Mouse (Mus musculus): ENCODE measurements around the gene Gif. TPM values are rescaled to one million over a fixed set of nuclear protein-coding genes. Genes with fewer than 3 reads are reported as not detected.

Gene Gif
- not detected for total RNA-seq (2022)

DNA sequence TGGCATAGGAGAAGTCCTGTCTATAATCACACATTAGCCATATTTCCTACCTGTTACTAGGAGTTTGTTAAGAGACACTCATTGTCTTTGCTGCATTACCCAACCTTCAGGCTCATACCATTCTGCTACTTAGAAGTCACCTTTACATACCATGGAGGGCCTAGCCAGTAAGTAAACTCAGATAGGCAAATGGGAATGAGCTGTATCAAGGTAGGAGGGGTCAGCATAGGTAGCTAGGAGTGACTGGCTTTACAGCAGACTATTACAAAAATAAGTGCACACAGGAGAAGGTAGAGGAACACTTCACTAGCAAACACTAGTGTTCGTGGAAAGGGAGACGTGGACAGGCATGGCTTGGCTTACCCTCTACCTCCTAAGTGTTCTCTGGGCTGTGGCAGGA, at the start of gene Gif:
TSS of gene Gif (plus strand) at position 257 of the 400 bp plus-strand sequence.
- no peak for DNase-seq

DNA sequence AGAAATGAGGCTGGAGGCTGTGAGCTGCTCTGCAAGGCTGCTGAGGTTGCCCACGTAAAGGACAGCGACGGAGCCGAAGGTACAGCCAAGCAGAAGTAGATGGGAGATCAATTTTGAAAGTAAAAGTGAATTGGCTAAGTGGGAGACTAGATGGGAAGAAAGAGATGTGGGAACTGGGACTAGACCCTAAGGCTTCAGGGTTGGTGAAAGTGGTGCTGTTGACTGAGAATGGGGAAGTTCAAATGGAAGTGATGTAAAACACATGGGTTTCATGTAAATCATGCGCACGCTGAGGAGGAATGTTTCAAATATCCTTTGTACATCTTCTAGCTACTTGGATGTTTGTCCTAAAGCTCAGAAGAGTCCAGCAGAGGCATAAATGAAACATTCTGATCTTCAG, 49.0 kb upstream of the Gif start:
- DNase-seq: no peak

DNA sequence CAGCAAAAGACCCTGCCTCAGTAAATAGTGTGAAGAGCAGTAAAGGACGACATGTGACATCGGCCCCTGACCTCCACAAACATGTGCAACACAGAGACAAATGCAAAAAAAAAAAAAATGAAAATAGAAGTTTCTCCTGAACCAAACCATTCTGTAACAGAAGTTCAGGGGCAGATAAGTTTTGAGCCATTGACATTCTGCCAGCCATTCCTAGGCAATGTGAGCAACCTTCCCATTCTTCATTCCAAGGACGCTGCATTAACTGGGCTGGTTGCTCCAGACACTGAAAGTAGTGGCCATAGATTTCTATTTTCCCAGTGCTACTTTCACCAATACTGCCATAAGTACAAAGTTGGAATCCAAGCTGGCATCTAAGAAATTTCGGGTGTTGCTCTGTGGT, 34.9 kb upstream of the Gif start:
- DNase-seq: peak; percentile 54

DNA sequence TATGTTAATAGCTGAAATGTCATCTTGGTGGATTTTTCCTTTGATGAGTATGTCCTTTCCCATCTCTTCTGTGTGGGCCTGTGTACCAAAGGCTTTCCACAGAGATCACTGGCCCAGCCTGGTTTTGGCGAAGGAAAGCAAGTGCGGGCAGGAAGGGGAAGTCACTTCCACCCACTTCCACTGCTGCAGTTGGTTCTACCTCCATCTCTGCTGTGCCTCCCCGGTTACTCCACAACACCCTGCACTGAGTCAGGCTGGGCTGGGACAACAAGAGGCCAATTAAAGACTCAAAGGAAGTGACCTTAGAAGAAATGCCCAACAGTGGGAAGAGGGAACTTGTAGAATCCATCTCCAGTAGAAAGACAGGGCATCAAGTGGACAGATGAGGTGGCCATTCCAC, 27.3 kb upstream of the Gif start:
- no peak for DNase-seq

DNA sequence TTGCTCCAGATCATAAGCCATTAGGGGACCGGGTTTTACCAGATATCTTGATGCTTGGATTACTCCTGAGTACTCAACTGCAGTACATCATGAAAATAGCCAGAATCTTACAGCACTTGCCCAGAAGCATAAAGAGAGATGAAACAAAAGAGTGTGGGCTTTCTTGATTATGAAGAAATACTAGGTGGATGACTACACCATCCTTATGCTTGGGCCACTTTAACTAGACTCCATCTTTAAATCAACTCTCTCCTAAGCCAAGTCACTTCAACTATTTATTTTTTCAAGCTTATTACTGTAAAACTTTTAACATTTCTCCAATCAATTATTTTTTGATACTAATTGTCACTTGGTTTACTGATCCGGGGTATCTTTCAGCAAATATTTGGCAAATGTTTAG, 23.5 kb upstream of the Gif start:
- DNase-seq: no peak

DNA sequence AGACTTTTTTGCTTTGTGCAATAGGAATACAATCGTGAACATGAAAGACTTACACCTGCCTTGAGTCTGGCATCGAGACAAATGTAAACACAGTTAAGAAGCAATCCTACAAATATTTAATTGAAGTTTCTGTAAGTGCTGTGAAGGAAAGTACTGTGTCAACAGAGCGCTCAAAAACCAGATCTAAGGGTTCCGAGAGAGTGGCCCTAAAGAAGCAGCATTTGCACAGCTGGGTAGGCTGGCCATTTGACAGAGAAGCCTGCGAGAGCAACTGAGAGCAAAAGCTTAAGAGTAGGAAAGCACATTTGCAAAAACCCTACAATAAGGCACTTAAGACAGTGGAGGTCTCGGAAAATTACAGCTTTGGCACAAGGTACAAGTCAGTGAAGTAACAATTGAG, 23.1 kb upstream of the Gif start:
- DNase-seq: no peak

DNA sequence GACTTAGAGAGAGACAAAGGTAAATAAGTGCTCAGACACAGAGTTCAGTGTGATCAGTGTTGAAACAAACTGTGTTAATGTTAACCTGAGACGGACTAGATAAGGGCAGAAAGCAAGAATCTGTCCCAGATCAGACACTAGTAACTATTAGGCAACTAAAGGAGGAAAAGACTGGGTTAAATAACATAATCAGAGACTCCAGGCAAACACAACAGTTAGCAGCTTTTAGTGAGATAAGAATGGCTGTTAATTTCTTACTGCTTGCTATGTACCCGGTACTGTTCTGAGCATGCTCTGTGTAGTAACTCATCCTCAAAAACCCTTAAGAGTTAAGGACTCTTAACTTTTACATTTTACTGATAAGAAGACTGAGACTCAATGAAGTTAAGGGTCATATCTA, 21.4 kb upstream of the Gif start:
- DNase-seq: no peak

DNA sequence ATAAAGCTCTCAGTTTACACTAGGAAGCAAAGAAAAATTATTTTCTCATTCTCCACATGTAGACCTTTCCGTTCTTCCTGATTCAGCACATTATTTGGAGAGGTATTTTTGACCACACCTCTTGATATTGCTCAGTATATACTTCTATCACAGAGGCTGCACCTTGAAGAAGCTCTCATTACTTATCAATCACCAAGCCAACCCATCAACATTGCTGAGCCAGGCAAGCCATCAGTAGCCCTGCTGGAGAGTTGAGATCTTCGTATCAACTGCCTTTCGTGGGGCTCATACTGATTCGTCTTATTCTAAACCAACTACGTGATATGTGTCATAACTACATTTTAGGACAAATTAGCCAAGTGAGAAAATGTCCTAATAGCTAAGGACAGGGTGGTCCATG, 20.1 kb upstream of the Gif start:
- DNase-seq: no peak

DNA sequence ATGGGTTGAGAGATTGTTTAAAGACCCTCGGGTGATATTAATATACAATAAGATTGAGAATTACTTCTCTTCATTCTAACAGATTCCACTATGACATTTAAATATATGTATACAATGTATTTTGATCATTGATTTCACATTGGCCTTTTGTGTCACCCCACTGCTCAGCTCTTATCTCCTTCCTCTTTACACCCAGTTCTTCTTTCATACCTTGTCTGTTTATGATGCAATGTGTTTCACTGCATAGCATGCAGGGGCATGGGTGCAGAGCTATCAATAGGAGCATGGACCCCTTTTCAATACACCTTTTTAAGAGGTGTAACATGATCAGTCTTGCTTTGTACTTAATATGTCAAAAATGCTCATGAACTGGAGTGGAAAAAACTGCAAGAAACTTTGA, 17.1 kb upstream of the Gif start:
- DNase-seq: no peak

DNA sequence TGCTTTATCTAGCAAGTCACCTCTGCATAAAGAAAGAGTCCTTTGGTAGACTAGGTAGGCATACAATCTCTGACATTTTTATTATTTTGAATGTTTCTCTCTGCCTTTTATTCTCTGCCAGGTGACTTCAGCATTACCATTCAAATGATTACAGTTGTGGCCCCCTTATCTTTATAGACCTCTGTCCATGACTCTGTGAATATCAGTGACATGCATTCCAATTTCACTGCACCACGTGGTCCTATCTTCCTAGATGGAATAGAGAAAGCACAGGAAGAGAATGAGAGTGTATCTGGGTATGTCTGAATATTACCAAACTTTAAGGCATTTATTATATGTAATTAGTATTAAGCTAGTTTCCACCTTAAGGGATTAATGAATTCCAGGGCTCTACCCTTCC, 10.9 kb upstream of the Gif start:
- no peak for DNase-seq

DNA sequence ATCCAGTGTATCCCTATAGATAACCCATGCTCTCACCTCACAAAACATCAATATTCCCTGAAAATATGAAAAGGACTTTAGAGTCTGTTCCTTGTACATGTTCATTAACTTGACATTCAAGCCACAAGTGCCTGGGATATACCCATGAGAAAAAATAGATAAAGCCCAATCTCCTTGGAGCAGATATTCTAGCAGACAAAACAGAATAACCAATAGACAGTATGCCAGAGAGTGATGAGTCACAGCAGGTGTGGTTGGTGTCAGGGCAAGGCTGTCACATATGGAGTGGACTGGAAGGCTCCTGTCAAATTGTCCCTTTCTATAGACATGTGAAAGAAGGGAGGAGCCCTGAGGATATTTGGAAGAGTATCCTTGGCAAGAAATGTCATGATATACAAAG, 1.7 kb upstream of the Gif start:
- no peak for DNase-seq

DNA sequence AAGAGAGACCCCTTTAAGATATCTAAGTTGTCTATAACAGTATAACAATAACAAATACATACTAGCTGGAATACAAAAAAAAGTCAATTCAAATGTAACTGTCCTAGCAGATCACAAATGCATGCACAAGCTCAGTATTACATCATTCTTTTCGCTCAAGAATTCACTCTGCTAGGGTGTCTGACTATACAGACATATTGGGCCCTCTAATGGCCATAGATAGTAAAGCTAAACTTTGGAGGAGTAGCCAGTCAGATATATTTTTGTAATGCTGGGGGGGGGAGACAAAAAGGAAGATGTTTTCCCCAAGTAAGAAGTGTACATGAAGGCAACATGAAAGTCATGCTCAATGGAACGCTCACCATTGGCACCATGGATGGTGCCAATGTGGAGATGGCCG, 17.7 kb downstream of the Gif start:
- DNase-seq: no peak

DNA sequence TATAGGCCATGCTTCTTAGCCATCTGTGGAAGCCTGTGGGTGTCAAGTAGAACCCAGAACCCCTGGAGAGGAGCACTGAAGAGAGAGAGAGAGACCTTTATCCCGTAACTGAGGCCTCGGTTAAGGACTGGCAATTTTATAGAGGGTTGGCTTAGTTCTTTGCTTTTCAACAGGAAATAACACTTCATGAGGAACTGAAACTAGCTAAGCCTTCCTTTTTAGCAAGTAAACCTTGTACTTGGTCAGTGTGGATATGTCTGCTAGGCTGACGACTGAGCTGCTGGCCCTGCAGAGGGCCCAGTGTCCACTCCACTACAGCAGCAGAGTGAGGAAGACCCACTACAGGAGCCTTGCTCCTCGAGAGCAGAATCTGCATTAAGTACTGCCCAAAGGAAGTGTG, 19.1 kb downstream of the Gif start:
- no peak for DNase-seq

DNA sequence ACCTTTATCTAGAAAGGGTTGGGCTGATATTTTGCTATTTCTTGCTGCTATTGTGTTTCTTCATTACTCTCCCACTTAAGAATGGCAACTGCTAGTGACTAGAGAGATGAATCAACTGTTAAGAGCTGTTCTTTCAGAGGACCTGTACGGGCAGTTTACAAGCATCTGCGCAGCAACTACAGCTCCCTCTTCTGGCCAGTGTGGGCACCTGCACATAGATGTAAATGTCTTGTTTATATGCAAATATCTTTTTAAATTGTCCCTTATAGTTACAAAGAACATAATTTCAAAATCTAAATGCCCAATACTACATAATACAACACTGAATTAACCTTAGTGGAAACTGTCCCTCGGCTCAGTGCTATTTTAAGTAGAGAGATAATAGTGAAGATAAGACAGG, 20.8 kb downstream of the Gif start:
- no peak for DNase-seq

DNA sequence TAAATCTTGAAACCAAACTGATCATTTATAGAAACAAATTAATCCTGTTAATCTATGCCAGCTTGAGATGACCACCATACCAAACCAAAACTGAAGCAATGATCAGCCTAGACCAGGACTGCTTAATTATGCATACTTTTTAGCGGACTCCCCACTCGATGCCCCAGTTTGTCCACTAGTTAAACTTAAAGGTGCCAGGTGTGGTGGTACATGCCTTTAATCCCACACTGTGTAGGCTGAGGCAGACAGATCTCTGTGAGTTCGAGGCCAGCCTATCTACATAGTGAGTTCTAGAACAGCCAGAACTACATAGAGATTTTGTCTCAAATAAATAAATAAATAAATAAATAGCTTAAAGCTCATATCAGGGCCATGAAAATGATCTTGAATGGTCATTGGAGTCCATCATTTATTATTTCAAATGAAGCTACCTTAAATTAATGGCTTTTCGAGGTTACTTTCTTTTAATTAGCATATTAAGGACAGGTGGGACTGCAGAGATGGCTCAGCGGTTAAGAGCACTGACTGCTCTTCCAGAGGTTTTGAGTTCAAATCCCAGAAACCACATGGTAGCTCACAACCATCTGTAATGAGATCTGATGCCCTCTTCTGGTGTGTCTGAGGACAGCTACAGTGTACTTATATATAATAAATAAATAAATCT, 22.0 kb downstream of the Gif start:
- DNase-seq: no peak

DNA sequence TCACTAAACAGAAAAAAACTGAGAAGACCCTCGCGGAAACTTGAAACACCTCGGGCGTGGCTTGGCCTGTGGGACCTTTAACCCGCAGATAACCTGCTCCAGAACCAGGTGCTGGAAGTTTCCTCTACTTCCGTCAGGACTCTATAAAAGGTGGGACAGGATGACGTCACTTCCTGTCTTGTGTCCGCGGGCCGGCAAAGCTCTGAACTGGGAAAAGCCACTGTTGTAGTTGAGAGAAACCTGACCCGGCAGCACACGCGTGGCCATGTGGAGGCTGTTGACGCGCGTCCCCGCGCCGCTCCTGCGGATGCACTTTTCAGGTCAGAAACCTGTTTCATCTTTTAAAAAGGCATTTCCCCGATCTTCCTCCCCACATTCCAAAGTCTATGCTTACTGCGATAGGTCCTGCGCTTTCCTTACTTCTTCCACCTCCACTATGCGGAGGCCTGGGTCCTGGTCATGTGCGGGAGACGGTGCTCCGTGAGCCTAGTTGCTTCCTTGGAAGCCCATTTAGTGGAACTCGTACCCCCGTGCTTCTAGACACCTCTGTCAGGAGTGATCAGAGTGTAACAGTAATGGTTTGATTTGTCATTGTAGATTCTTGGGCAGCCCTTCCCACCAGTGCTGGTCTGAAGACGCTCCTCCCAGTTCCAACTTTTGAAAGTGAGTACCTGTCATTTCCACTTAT, 23.0 kb downstream of the Gif start, which contains the start of gene Mrpl16:
TSS of gene Mrpl16 (plus strand) at position 187 of the 688 bp plus-strand sequence.
- DNase-seq: peak; percentile 82

DNA sequence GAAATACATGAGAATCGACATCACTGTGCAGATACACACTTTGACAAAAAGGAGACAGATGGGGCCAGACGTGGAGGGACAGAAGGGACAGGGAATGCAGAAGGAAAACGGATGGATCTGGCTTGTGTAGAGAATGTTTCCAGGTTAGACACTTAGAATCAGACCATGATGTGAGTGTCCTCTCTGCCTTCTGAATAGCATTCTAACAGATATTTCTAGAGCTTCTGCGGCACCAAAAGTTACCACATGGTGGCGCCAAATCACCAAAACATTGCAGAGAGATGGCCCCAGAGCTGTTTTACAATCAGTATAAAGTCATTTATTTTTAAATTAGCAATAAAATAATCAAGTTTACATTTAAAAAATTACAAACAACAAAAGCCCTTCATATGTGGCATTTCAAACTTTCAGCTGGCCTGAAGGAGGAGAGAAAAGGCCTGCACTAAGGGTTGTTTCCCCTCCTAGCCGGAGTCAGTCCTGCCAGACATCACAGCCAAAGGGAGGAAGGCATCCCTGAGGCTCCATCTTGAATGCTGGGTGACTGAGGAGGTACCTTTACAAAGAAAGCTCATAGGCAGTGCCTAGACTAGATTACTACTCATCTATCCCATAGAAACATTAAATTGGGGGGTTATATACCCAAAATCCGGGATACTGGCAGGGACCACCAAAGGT, 30.0 kb downstream of the Gif start:
- DNase-seq: no peak

DNA sequence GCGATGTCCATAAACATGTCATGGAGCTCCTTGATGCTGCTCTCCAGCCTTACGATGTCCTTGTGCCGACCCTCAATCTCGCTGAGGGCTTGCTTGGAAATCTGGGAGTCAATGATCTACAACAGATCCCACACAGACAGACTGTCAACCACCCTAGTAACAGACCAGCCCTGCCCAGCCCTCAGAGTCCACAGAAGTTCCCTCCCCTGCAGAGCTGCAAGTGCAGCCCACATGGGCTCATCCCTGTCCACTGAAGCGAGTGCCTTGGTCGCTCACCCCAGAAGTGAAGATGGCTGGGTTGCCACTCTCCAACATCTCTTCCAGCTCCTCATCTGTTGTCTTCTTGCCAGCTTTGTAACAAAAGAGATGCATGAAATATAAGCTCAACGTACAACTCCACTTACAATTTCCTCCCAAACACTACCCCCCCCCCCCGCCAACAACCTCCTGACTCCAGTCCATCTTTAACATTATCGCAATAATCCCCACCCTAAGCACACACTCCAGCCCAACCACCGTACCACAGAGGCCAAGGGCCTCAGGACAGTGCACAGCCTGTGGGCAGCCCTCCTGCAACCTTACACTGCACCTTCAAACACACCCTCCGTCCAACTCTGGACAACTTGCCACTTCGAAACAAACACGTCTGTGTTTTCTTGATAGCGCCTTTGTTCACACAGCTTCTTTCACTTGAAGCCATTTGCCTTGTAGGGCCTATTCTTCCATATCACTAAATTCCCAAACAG, 38.2 kb downstream of the Gif start:
- no peak for DNase-seq

DNA sequence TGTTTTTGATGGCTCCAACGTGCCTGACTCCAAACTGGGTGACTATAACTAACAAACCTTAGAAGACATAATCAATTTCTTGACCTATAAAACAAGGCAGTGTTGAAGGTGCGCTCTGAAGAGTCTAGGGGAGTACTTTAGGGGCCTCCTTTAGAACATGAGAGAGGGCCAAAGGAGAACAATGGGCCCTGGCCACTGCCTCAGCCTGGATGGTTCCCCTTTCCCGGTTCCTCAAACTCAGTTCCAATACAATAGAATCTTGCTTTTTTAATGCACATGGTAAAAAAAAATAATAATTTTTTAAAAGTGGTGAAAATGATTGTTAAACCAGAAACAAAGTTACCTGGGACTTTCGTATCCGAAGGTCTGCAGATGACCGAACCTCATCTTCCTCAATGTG, 40.5 kb downstream of the Gif start:
- DNase-seq: no peak

DNA sequence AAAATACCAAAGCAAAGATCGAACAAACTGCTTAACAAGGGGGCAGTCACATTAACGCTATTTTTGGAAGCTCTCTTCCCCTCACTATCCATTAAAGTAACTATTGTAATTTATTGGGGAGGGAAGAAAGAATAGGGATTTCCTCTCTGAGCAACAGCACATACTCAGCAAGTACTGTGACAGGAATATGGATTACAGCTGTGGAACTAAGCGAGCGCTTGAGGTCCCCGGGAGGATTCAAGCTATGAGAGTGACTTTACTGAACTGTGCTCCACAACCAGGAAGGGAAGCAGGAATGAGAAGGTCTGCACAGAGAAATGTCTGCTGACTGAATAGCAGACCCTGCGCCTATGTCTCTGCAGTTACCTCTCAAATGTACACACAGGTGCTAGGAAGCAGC, 41.5 kb downstream of the Gif start:
- DNase-seq: no peak

DNA sequence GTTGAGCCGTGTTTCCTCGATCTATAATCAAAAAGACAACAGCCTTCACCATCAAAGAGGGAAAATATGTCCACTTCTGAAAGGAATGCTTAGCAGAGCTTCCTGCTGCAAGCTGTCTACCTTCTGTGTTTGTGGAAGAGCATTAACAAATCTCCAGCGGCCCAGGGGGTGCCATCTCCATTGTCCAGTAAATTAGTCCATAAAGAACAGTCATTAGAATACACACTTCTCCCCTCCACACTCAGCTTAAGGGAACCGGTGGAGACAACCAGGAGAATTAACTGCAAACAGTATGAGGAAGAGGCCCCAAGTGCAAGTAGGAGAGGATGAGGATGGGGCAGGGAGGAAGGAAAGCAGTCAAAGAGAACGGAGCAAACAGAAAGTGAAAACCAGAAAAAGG, 44.5 kb downstream of the Gif start:
- DNase-seq: no peak

DNA sequence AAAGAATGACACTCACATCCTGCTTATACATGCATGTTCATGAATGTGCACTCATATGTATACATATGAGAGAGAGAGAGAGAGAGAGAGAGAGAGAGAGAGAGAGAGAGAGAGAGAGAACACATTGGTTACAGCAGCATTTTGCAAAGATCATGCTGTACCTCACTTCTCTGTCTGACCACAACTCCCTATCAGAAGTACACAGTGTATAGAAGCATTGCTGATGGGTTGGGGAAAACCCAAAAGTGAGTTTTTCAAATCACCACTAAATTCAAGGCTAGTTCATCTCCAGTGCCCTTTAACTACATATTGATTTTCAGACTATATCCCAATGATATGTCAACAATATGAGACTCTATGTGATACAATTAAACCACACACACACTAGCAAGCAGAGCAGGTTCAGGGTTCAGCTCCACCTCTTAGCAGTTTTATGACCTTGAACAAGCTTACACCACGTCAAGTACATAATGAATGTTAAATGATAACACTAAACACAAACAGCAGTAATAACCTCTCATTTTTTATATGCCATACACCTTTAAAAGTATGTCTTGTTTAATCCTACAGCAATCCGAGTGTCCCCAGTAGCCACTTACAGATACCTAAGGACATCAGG, 46.5 kb downstream of the Gif start:
- no peak for DNase-seq

DNA sequence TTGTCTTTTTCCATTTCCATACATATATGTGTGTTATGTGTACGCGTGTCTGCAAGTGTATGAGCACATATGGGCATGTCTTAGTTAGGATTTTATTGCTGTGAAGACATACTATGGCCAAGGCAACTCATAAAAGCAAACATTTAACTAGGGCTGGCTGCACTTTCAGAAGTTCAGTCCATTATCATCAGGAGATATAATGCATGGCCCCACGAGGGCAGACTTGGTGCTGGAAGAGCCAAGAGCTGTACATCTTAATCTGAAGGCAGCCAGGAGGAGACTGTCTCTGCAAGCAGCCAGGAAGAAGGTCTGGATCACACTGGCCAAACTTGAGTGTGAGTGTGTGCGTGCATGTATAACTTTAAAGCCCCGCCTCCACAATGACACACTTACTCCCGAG, 47.1 kb downstream of the Gif start:
- DNase-seq: no peak
